Mouse (Mus musculus): ENCODE measurements around the gene 1700031F05Rik.
"Not testable (repeated sequence)": the region's sequence is repeated elsewhere in the genome, so short reads cannot be mapped to it uniquely, and the experiment has no call there.

1700031F05Rik gene

GRCm38 (mm10) chrX:102867871-102868270, at the start of gene 1700031F05Rik:
TSS of gene 1700031F05Rik (minus strand) at chrX:102867971.
- no peak for DNase-seq (ENCODE audit: low spot score)

- not testable (repeated sequence) for DNase-seq (ENCODE audit: low spot score)
Measured at GRCm38 (mm10) chrX:102914823-102915222, 47.1 kb upstream of the 1700031F05Rik start.

- not testable (repeated sequence) for DNase-seq (ENCODE audit: low spot score)
Measured at GRCm38 (mm10) chrX:102908587-102908986, 40.8 kb upstream of the 1700031F05Rik start, which contains the start of the genes Dmrtc1a and 1700011M02Rik. TSS of gene Dmrtc1a (minus strand) at chrX:102908687. TSS of gene 1700011M02Rik (plus strand) at chrX:102908905.

GRCm38 (mm10) chrX:102854516-102854915, 13.3 kb downstream of the 1700031F05Rik start, which contains the start of gene Dmrtc1c2:
TSS of gene Dmrtc1c2 (minus strand) at chrX:102854616.
- not testable (repeated sequence) for DNase-seq (ENCODE audit: low spot score)

- no peak for DNase-seq (ENCODE audit: low spot score)
Measured at GRCm38 (mm10) chrX:102812311-102812710, 55.5 kb downstream of the 1700031F05Rik start.
